Mouse (Mus musculus) small intestine, adult 2 months (tissue): ENCODE data around the gene Ffar3.

ENCODE experiments used
- CTCF ChIP-seq: fragments of 200-500 bp; IDR thresholded peaks from 2 replicates; pipeline ENCODE4 v1.5.1; 2012; ENCODE audit warnings: low read depth, mild to moderate bottlenecking, control low read depth, inconsistent platforms, low read length, moderate library complexity, mixed read lengths; ENCODE audit not compliant: insufficient replicate concordance, insufficient read length; ENCODE audit errors: extremely low read depth
- POLR2A ChIP-seq: fragments of 200-500 bp; IDR thresholded peaks from 2 replicates; pipeline ENCODE4 v1.6.1; 2012; ENCODE audit warnings: low read depth, mild to moderate bottlenecking, control low read depth, inconsistent platforms, low read length, moderate library complexity

DNA sequence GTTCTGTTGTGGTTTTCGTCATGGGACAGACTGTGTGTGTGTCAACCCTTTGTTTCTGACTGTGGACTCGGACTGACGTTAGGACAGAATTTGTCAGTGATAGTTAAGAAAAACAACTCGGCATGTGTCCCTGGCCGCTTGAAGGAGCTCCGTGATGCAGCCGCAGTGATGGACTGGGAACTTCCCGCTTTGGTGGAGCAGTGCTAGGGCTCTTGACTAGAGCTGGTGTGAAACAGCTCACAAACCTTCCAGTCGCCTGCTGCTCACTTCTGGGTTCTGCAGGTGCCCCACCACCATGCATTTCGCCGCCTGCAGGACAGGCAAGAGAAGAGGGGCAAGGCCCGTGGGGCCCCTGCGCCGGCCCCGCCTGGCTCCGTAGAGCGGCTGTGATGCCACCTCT is 23.7 kb downstream of the Ffar3 start:
- TF ChIP-seq CTCF (no peak), POLR2A (no peak)
